Mouse (Mus musculus) embryonic facial prominence, embryonic 14.5 days (tissue): Measurements from ENCODE around the gene Dsp. TPM values are rescaled to one million over a fixed set of nuclear protein-coding genes. Genes with fewer than 3 reads are reported as not detected.

ENCODE experiments used
- ATAC-seq: fragments of 200-750 bp; cut with Nextera tagmentation; 2 replicates; pipeline ENCODE4 v1.8.0; 2017; ENCODE audit warnings: low read depth, moderate number of reproducible peaks, moderate TSS enrichment
- DNase-seq: peaks from one replicate; pipeline ENCODE4 v3.0.0-alpha.2; 2015; ENCODE audit warnings: low spot score
- H3K27ac ChIP-seq: fragments of 300-500 bp; sonication (generic); replicated peaks from 2 replicates; pipeline ENCODE4 v1.5.1; 2014; ENCODE audit warnings: low read depth, mild to moderate bottlenecking, low read length, moderate library complexity
- H3K27me3 ChIP-seq: fragments of 300-500 bp; sonication (generic); replicated peaks from 2 replicates; pipeline ENCODE4 v1.6.1; 2014; ENCODE audit warnings: low read length; ENCODE audit not compliant: control insufficient read depth, insufficient read depth
- H3K36me3 ChIP-seq: fragments of 300-500 bp; sonication (generic); 2 replicates; pipeline ENCODE4 v1.6.1; 2014; ENCODE audit warnings: low read length, mixed read lengths; ENCODE audit not compliant: control insufficient read depth, insufficient read depth
- H3K4me1 ChIP-seq: fragments of 300-500 bp; sonication (generic); 2 replicates; pipeline ENCODE4 v1.6.1; 2014; ENCODE audit warnings: antibody characterized with exemption, low read length; ENCODE audit not compliant: control insufficient read depth, insufficient read depth
- H3K4me2 ChIP-seq: fragments of 300-500 bp; sonication (generic); 2 replicates; pipeline ENCODE4 v1.6.1; 2014; ENCODE audit warnings: low read depth, mild to moderate bottlenecking, low read length, moderate library complexity, mixed read lengths
- H3K4me3 ChIP-seq: fragments of 300-500 bp; sonication (generic); 2 replicates; pipeline ENCODE4 v1.5.1; 2014; ENCODE audit warnings: low read depth, mild to moderate bottlenecking, low read length
- H3K9ac ChIP-seq: fragments of 300-500 bp; sonication (generic); 2 replicates; pipeline ENCODE4 v1.6.1; 2014; ENCODE audit warnings: low read depth, mild to moderate bottlenecking, low read length, moderate library complexity, mixed read lengths
- H3K9me3 ChIP-seq: fragments of 300-500 bp; sonication (generic); 2 replicates; pipeline ENCODE4 v1.6.1; 2016; ENCODE audit warnings: low read length; ENCODE audit not compliant: control insufficient read depth
- WGBS: fragments of 180-500 bp; shearing (Covaris S2); extraction: QIAGEN DNeasy Blood & Tissue Kit; methylation state at CpG from one replicate; pipeline ENCODE4 v1.1.7; 2014; 5-methylcytosine and 5-hydroxymethylcytosine counted together
- polyA plus RNA-seq: library from polyadenylated mRNA; unstranded; fragments of >200 nt; fragmentation: Nextera tagmentation; extraction: Ambion mirVana; gene quantifications from 2 replicates; pipeline ENCODE4 v1.2.1, GENCODE M21; 2014

Gene Dsp
- polyA plus RNA-seq, result 28.8 and 32.9 TPM in 2 replicates

GRCm38 (mm10) chr13:38151069-38151588 lies at the start of gene Dsp:
TSS of gene Dsp (plus strand) at chr13:38151294.
- peak; percentile 81 for ATAC-seq
- Histone ChIP-seq H3K27ac (peak within 1 kb of the TSS; percentile 67), H3K27me3 (peaks cover 46% of the 10 kb centered on the region), H3K36me3 (no peaks in the 10 kb centered on the region), H3K4me2 (peak within 1 kb of the TSS; percentile 88), H3K4me3 (peak within 1 kb of the TSS; percentile 52), H3K9me3 (no peaks in the 10 kb centered on the region), H3K4me1 (peaks cover 19% of the 10 kb centered on the region), H3K9ac (peak within 1 kb of the TSS; percentile 70)
- DNase-seq, result peak; percentile 69
- WGBS, result 1% methylated on average over 12 of the region's 58 CpGs

- H3K4me1 ChIP-seq, result no peaks in the 10 kb centered on the region
- H3K4me3 ChIP-seq, result no peak overlapping the region
- H3K27me3 ChIP-seq, result no peaks in the 10 kb centered on the region
- 54% methylated on average over 4 of the region's 4 CpGs for WGBS
- H3K9me3 ChIP-seq, result no peaks in the 10 kb centered on the region
- no peak overlapping the region for H3K4me2 ChIP-seq
- no peak overlapping the region for H3K27ac ChIP-seq
- no peak overlapping the region for H3K9ac ChIP-seq
- H3K36me3 ChIP-seq, result no peaks in the 10 kb centered on the region
- DNase-seq, result no peak
- ATAC-seq, result no peak
Observed at GRCm38 (mm10) chr13:38103406-38103805, 47.7 kb upstream of the Dsp start.

GRCm38 (mm10) chr13:38104501-38104900 lies 46.6 kb upstream of the Dsp start:
- Histone ChIP-seq H3K4me2 (no peak overlapping the region), H3K9ac (no peak overlapping the region), H3K27me3 (no peaks in the 10 kb centered on the region), H3K27ac (no peak overlapping the region), H3K36me3 (no peaks in the 10 kb centered on the region), H3K4me1 (no peaks in the 10 kb centered on the region), H3K4me3 (no peak overlapping the region), H3K9me3 (no peaks in the 10 kb centered on the region)
- no peak for ATAC-seq
- no peak for DNase-seq
- WGBS, result 90% methylated on average over 10 of the region's 10 CpGs

GRCm38 (mm10) chr13:38109081-38109480 lies 42.0 kb upstream of the Dsp start:
- Histone ChIP-seq H3K9me3 (no peaks in the 10 kb centered on the region), H3K4me2 (no peak overlapping the region), H3K4me1 (no peaks in the 10 kb centered on the region), H3K4me3 (no peak overlapping the region), H3K27ac (no peak overlapping the region), H3K36me3 (no peaks in the 10 kb centered on the region), H3K27me3 (no peaks in the 10 kb centered on the region), H3K9ac (no peak overlapping the region)
- WGBS, result 86% methylated on average over 9 of the region's 9 CpGs
- ATAC-seq, result no peak
- DNase-seq, result no peak

GRCm38 (mm10) chr13:38122321-38122720 lies 28.8 kb upstream of the Dsp start:
- Histone ChIP-seq H3K27me3 (no peaks in the 10 kb centered on the region), H3K4me1 (no peaks in the 10 kb centered on the region), H3K4me2 (no peak overlapping the region), H3K4me3 (no peak overlapping the region), H3K27ac (no peak overlapping the region), H3K9me3 (no peaks in the 10 kb centered on the region), H3K9ac (no peak overlapping the region), H3K36me3 (no peaks in the 10 kb centered on the region)
- ATAC-seq, result no peak
- WGBS, result 82% methylated on average over 9 of the region's 9 CpGs
- no peak for DNase-seq

- no peaks in the 10 kb centered on the region for H3K9me3 ChIP-seq
- peak; percentile 63 for ATAC-seq
- H3K9ac ChIP-seq, result no peak overlapping the region
- WGBS, result 73% methylated on average over 4 of the region's 4 CpGs
- no peaks in the 10 kb centered on the region for H3K4me1 ChIP-seq
- H3K4me3 ChIP-seq, result no peak overlapping the region
- 0 out of 2 replicates have a peak overlapping the region, but pooled peaks have one; percentile 17 for H3K27ac ChIP-seq
- H3K4me2 ChIP-seq, result no peak overlapping the region
- peak; percentile 66 for DNase-seq
- no peaks in the 10 kb centered on the region for H3K36me3 ChIP-seq
- H3K27me3 ChIP-seq, result no peaks in the 10 kb centered on the region
Observed at GRCm38 (mm10) chr13:38123666-38124065, 27.4 kb upstream of the Dsp start.

GRCm38 (mm10) chr13:38127683-38128082 lies 23.4 kb upstream of the Dsp start:
- no peak for ATAC-seq

GRCm38 (mm10) chr13:38128246-38128645 lies 22.8 kb upstream of the Dsp start:
- Histone ChIP-seq H3K4me1 (no peaks in the 10 kb centered on the region), H3K36me3 (no peaks in the 10 kb centered on the region), H3K27me3 (no peaks in the 10 kb centered on the region), H3K4me2 (no peak overlapping the region), H3K4me3 (no peak overlapping the region), H3K9me3 (no peaks in the 10 kb centered on the region), H3K27ac (no peak overlapping the region), H3K9ac (no peak overlapping the region)
- ATAC-seq (no peak), DNase-seq (peak; percentile 44)
- 43% methylated on average over 3 of the region's 3 CpGs for WGBS

More at GRCm38 (mm10) chr13:38127683-38128082, 23.4 kb upstream of the Dsp start:
- WGBS, result 80% methylated on average over 3 of the region's 3 CpGs
- H3K4me2 ChIP-seq, result no peak overlapping the region
- no peak overlapping the region for H3K27ac ChIP-seq
- H3K4me1 ChIP-seq, result no peaks in the 10 kb centered on the region
- H3K9me3 ChIP-seq, result no peaks in the 10 kb centered on the region
- H3K9ac ChIP-seq, result no peak overlapping the region
- H3K27me3 ChIP-seq, result no peaks in the 10 kb centered on the region
- H3K4me3 ChIP-seq, result no peak overlapping the region
- no peaks in the 10 kb centered on the region for H3K36me3 ChIP-seq
- DNase-seq, result no peak

GRCm38 (mm10) chr13:38129492-38129891 lies 21.6 kb upstream of the Dsp start:
- Histone ChIP-seq H3K27me3 (no peaks in the 10 kb centered on the region), H3K27ac (no peak overlapping the region), H3K9me3 (no peaks in the 10 kb centered on the region), H3K4me3 (no peak overlapping the region), H3K4me1 (no peaks in the 10 kb centered on the region), H3K9ac (no peak overlapping the region), H3K36me3 (no peaks in the 10 kb centered on the region), H3K4me2 (no peak overlapping the region)
- 77% methylated on average over 2 of the region's 2 CpGs for WGBS
- DNase-seq (no peak), ATAC-seq (no peak)
